In genomic region chr1:159182031-159182430, GRCm38 (mm10) we compare ENCODE assay signal across 22 mouse cellular contexts. TPM values are rescaled to one million over a fixed set of nuclear protein-coding genes. Genes with fewer than 3 reads are reported as not detected.
A peak's percentile ranks its signal among the peaks of the same experiment; 100 is the strongest.
DNase-seq lines count a peak whose midpoint lies in the region; ATAC-seq and TF ChIP-seq lines count a peak whose summit lies in the region.
"Had no signal": no experiment of that assay in that cellular context is flagged by ENCODE, and none has a peak within 500 bp of the region (broad histone marks: within the 10 kb centered on the region; RNA-seq: fewer than 3 reads in every experiment).

No protein-coding gene starts in this region.

- no peak for TF ChIP-seq POLR2A in lung, adult 2 months (IDR thresholded peaks at IDR 0.05; ENCODE audit: borderline replicate concordance, extremely low read depth, low read depth, low read length)

- H3K4me2 ChIP-seq in lung, postnatal 0 days (replicated peaks; ENCODE audit: low read depth, low read length): no peak overlapping the region
- H3K4me2 ChIP-seq in kidney, embryonic 16.5 days (replicated peaks; ENCODE audit: low read depth, low read length): no peak overlapping the region

- TF ChIP-seq EP300 in lung, postnatal 0 days (IDR thresholded peaks at IDR 0.05): no peak

- no peaks in the 10 kb centered on the region for H3K36me3 ChIP-seq in lung, postnatal 0 days (ENCODE audit: insufficient read depth, low read length)
- no peaks in the 10 kb centered on the region for H3K36me3 ChIP-seq in kidney, embryonic 16.5 days (ENCODE audit: insufficient read depth, low read length)
- H3K36me3 ChIP-seq: G1E had no signal

- H3K9me3 ChIP-seq in lung, postnatal 0 days (ENCODE audit: low read length): no peaks in the 10 kb centered on the region
- H3K9me3 ChIP-seq in kidney, embryonic 16.5 days (ENCODE audit: low read length): no peaks in the 10 kb centered on the region
- H3K9me3 ChIP-seq: G1E had no signal

- no peak overlapping the region for H3K4me3 ChIP-seq in lung, postnatal 0 days (ENCODE audit: low read depth, low read length)
- H3K4me3 ChIP-seq in lung, adult 2 months (replicated peaks; ENCODE audit: extremely low read depth, low read depth, low read length): no peak overlapping the region
- H3K4me3 ChIP-seq in kidney, embryonic 16.5 days (ENCODE audit: low read length): no peak overlapping the region

- no peak for ATAC-seq in lung, postnatal 0 days
- ATAC-seq in kidney, embryonic 16.5 days (ENCODE audit: low FRiP score, low TSS enrichment): no peak
- ATAC-seq: activated CD4-positive, CD25-positive, alpha-beta regulatory T cell, adult 4 months; CD4-positive, CD25-positive, alpha-beta regulatory T cell, adult 4 months; Patski had no signal

- H3K27me3 ChIP-seq in lung, postnatal 0 days (replicated peaks; ENCODE audit: insufficient read depth, low read length): no peaks in the 10 kb centered on the region
- H3K27me3 ChIP-seq in kidney, embryonic 16.5 days (ENCODE audit: insufficient read depth, low read length): no peaks in the 10 kb centered on the region
- H3K27me3 ChIP-seq: CH12.LX had no signal

- H3K4me1 ChIP-seq in lung, postnatal 0 days (ENCODE audit: insufficient read depth, low read depth, low read length): no peaks in the 10 kb centered on the region
- H3K4me1 ChIP-seq in lung, adult 2 months (ENCODE audit: control insufficient read depth, insufficient read depth, low read length): no peaks in the 10 kb centered on the region
- no peaks in the 10 kb centered on the region for H3K4me1 ChIP-seq in kidney, embryonic 16.5 days (ENCODE audit: insufficient read depth, low read length)

- no peak overlapping the region for H3K9ac ChIP-seq in lung, postnatal 0 days (replicated peaks; ENCODE audit: low read depth)
- H3K9ac ChIP-seq in kidney, embryonic 16.5 days (replicated peaks; ENCODE audit: low read length): no peak overlapping the region

- TF ChIP-seq CTCF in lung, postnatal 0 days (IDR thresholded peaks at IDR 0.05): no peak
- TF ChIP-seq CTCF in lung, adult 2 months (IDR thresholded peaks at IDR 0.05; ENCODE audit: insufficient read depth, low read length): no peak

- no peak overlapping the region for H3K27ac ChIP-seq in lung, postnatal 0 days (ENCODE audit: low read length)
- no peak overlapping the region for H3K27ac ChIP-seq in kidney, embryonic 16.5 days (ENCODE audit: low read length)

- peak; percentile 5 for DNase-seq in adrenal gland, adult 2 months
- DNase-seq in adrenal gland, postnatal 25 days: no peak
- peak; percentile 39 for DNase-seq in lung, postnatal 0 days (ENCODE audit: low spot score)
- DNase-seq in lung, adult 2 months: no peak
- peak; percentile 62 for DNase-seq in fat pad, adult 2 months (ENCODE audit: extremely low read depth, low read depth, low spot score)
- peak; percentile 74 for DNase-seq in gonadal fat pad, adult 2 months (ENCODE audit: low read depth)
- no peak for DNase-seq in liver
- DNase-seq: adrenal gland, adult 8-10 months; adrenal gland, postnatal 10 days; adrenal gland, postnatal 14 days; adrenal gland, postnatal 36 days; B cell, adult 2 months; cerebellum, adult 11 months; cerebellum, adult 11-12 months; cerebellum, adult 18-20 months; cerebellum, adult 2 months had no signal

RNA-seq across cellular contexts. Expression of gene Cop1, which starts 50.1 kb away (rescaled TPM):
- 100 to 1,000 TPM; 134 to 184 TPM for total RNA-seq in adrenal gland, adult 2 months (2021)
- 68.5 and 68.9 TPM in 2 replicates for polyA plus RNA-seq in adrenal gland, adult 2 months (2012; rRNA removed)
- total RNA-seq in adrenal gland, postnatal 25 days (2021): 213 and 216 TPM in 2 replicates
- 49.1 and 70.1 TPM in 2 replicates for polyA plus RNA-seq in lung, postnatal 0 days (2015; fragmentation: Nextera tagmentation; extraction: Ambion mirVana)
- 39.3 and 40.5 TPM in 2 replicates for polyA plus RNA-seq in lung, adult 2 months (2012; rRNA removed)
- 47.5 and 55.8 TPM in 2 replicates for polyA plus RNA-seq in gonadal fat pad, adult 2 months (2012; rRNA removed)
- polyA plus RNA-seq in kidney, embryonic 16.5 days (2015; fragmentation: Nextera tagmentation; extraction: Ambion mirVana): 15.7 and 16.9 TPM in 2 replicates

Comparison
In these comparisons a context has a peak if more than half of its experiments do, and no peak if none do; other contexts are left out.
1. DNase-seq: peak in adrenal gland, adult 2 months (single experiment), lung, postnatal 0 days (single experiment), fat pad, adult 2 months (single experiment) and gonadal fat pad, adult 2 months (single experiment); none in adrenal gland, postnatal 25 days (single experiment), lung, adult 2 months (single experiment) and liver (single experiment).